Mouse (Mus musculus) liver, embryonic 14.5 days (tissue): Measurements from ENCODE around the gene Hoxa3.

Source experiments
- CTCF ChIP-seq: IDR thresholded peaks from 2 replicates; pipeline ENCODE4 v1.5.1; 2016; ENCODE audit warnings: antibody characterized with exemption, low read depth, control low read depth
- EP300 ChIP-seq: IDR thresholded peaks from 2 replicates; pipeline ENCODE4 v1.6.1; 2016; ENCODE audit warnings: antibody characterized with exemption, low read depth

DNA sequence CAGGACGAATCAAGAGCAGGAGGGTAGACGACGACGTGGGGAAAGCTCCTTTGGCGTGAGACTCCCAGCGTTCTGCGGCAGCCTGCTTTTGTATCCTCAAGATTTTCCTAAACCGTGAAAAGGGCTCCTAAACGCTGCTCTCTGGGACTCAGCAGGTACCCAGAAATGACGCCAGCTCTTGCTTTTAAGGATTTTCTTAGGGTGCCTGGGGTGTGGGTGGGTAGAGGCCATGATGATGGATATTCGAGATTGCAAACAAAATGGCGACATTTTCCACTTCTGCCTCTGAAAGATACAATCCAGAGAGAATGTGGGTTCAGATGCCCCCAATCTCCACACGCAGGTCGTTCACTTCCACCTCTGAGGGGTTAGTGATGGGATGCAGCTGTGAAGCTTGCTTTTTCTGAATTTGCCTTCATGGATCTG lies 45.4 kb downstream of the Hoxa3 start:
- TF ChIP-seq CTCF (no peak), EP300 (no peak)
